Mouse (Mus musculus) spleen, adult 2 months (tissue): ENCODE data around the gene Zfp658. TPM values are rescaled to one million over a fixed set of nuclear protein-coding genes. Genes with fewer than 3 reads are reported as not detected.

Experiments used
- DNase-seq, 2 experiments: peaks; one replicate each; pipeline versions ENCODE4 v3.0.0 to v3.0.0-alpha.2; 2012 to 2021; ENCODE audit warnings: low spot score in 2 of 2, low read depth in 1 of 2
- H3K27ac ChIP-seq: fragments of 200-500 bp; 2 replicates; pipeline ENCODE4 v1.5.1; 2012; ENCODE audit warnings: low read length, inconsistent platforms; ENCODE audit not compliant: insufficient read depth
- H3K27me3 ChIP-seq: fragments of 200-500 bp; 2 replicates; pipeline ENCODE4 v1.6.1; 2012; ENCODE audit warnings: mild to moderate bottlenecking, moderate library complexity, low read length, inconsistent platforms; ENCODE audit not compliant: control insufficient read depth, insufficient read depth
- H3K36me3 ChIP-seq: fragments of 200-500 bp; 2 replicates; pipeline ENCODE4 v1.6.1; 2012; ENCODE audit warnings: mild to moderate bottlenecking, low read length, inconsistent platforms; ENCODE audit not compliant: control insufficient read depth, insufficient read depth
- H3K4me1 ChIP-seq: fragments of 200-500 bp; 2 replicates; pipeline ENCODE4 v1.6.1; 2011; ENCODE audit warnings: inconsistent platforms; ENCODE audit not compliant: control insufficient read depth, insufficient read depth, insufficient read length
- H3K4me3 ChIP-seq: fragments of 200-500 bp; 2 replicates; pipeline ENCODE4 v1.5.1; 2011; ENCODE audit warnings: mild to moderate bottlenecking, inconsistent platforms; ENCODE audit not compliant: insufficient read depth, insufficient read length; ENCODE audit errors: extremely low read depth
- CTCF ChIP-seq: fragments of 200-500 bp; IDR thresholded peaks from 2 replicates; pipeline ENCODE4 v1.5.1; 2011; ENCODE audit warnings: mild to moderate bottlenecking, inconsistent platforms; ENCODE audit not compliant: insufficient read depth, insufficient read length, insufficient replicate concordance; ENCODE audit errors: extremely low read depth
- POLR2A ChIP-seq: fragments of 200-500 bp; IDR thresholded peaks from 2 replicates; pipeline ENCODE4 v1.6.1; 2011; ENCODE audit warnings: low read depth, low read length, inconsistent platforms
- WGBS: fragments of 180-500 bp; shearing (Covaris S2); methylation state at CpG from one replicate; pipeline ENCODE4 v1.1.7; 2018; 5-methylcytosine and 5-hydroxymethylcytosine counted together
- polyA plus RNA-seq: library from polyadenylated mRNA; depleted of rRNA; stranded (reverse); fragments of >200 nt; gene quantifications from 2 replicates; pipeline ENCODE4 v1.2.3, GENCODE M21; 2012; rRNA removed

The Zfp658 gene
- polyA plus RNA-seq, 1 experiment = 1.6 TPM

DNA sequence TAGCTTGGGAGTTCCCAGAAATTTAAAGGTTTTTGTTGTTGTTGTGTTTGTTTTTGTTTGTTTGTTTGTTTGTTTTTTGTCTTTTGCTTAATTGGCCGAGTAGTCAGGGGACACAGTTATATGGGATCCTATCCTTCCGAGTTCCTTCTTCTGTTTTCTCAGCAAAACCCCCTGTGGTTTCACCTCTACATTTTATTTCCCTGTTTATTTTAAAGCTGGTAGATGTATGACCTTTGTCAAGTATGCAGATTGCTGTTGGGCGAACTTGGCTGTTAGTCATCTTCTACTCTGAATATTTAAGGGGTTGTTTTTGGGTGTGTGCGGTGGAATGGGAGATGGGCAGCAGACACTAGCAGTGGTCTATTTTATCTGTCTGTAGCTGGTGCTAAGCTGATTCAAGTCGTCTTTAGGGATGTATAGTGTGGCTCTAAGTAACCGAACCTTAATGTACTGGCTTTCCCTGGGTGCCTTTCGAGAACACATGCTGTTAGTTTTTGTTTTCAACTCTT, 46.3 kb downstream of the Zfp658 start:
- 67% methylated on average over 7 of the region's 7 CpGs for WGBS

GRCm38 (mm10) chr7:43613816-43614551, 51.9 kb downstream of the Zfp658 start:
- Histone ChIP-seq H3K27me3 (no peaks in the 10 kb centered on the region), H3K27ac (no peak overlapping the region), H3K4me3 (no peak overlapping the region), H3K36me3 (no peaks in the 10 kb centered on the region), H3K4me1 (no peaks in the 10 kb centered on the region)
- WGBS = 87% methylated on average over 14 of the region's 14 CpGs
- TF ChIP-seq CTCF (no peak), POLR2A (no peak)
- no peak for DNase-seq

More for the DNA sequence above, 46.3 kb downstream of the Zfp658 start:
- TF ChIP-seq CTCF (no peak), POLR2A (no peak)
- H3K27ac ChIP-seq = no peak overlapping the region
- DNase-seq = no peak
- no peak overlapping the region for H3K4me3 ChIP-seq
- no peaks in the 10 kb centered on the region for H3K36me3 ChIP-seq
- H3K27me3 ChIP-seq = no peaks in the 10 kb centered on the region
- H3K4me1 ChIP-seq = no peaks in the 10 kb centered on the region

DNA sequence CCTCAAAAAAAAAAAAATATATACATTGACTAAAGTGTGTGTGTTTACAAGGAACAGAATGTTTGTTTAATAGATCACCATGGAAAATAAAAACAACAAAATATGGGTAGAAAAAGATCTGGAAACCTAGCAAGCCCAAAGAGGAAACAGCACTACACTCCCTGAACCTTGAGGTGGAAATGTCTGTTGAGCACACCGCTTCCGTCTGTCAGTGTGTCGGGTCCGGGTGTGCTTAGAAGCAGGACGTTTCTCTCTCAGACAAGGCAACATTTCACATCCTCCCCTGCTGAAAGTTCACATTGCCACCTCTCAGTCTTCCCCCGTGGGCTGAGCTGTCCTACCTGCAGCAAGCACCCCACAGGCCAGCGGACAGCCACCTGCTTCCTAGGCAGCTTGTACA, 60.9 kb downstream of the Zfp658 start:
- TF ChIP-seq CTCF = no peak
- TF ChIP-seq POLR2A = no peak
- 43% methylated on average over 7 of the region's 7 CpGs for WGBS
- Histone ChIP-seq H3K4me1 (no peaks in the 10 kb centered on the region), H3K27me3 (no peaks in the 10 kb centered on the region), H3K4me3 (no peak overlapping the region), H3K36me3 (no peaks in the 10 kb centered on the region), H3K27ac (no peak overlapping the region)
- no peak for DNase-seq

GRCm38 (mm10) chr7:43623819-43624218, 61.8 kb downstream of the Zfp658 start:
- Histone ChIP-seq H3K27ac (no peak overlapping the region), H3K4me1 (no peaks in the 10 kb centered on the region), H3K27me3 (no peaks in the 10 kb centered on the region), H3K36me3 (no peaks in the 10 kb centered on the region), H3K4me3 (no peak overlapping the region)
- no peak for DNase-seq
- WGBS = 57% methylated on average over 10 of the region's 10 CpGs
- no peak for TF ChIP-seq CTCF
- TF ChIP-seq POLR2A = no peak

Other genes starting within 250 kb of the Zfp658 start
- 2.9 and 4.1 TPM in 2 replicates for gene Zfp715, start 249.0 kb upstream of the Zfp658 start, polyA plus RNA-seq
- gene Siglecf, start 210.9 kb upstream of the Zfp658 start, polyA plus RNA-seq = 0.94 and 0.99 TPM in 2 replicates
- 279 and 393 TPM in 2 replicates for gene Siglecg, start 154.1 kb upstream of the Zfp658 start, polyA plus RNA-seq
- gene Lim2, start 134.6 kb upstream of the Zfp658 start, polyA plus RNA-seq = 0.12 and 0.18 TPM in 2 replicates
- 97.1 and 102 TPM in 2 replicates for gene Nkg7, start 125.2 kb upstream of the Zfp658 start, polyA plus RNA-seq
- gene Cldnd2, start 121.5 kb upstream of the Zfp658 start, polyA plus RNA-seq = 0.26 TPM in 1 of 2 replicates, not detected in the other
- 37.8 and 39.1 TPM in 2 replicates for gene Etfb, start 118.2 kb upstream of the Zfp658 start, polyA plus RNA-seq
- gene Gm45233, start 118.1 kb upstream of the Zfp658 start, polyA plus RNA-seq = not detected in 2 replicates
- 3.8 and 4.8 TPM in 2 replicates for gene Vsig10l, start 99.1 kb upstream of the Zfp658 start, polyA plus RNA-seq
- gene Iglon5, start 72.2 kb upstream of the Zfp658 start, polyA plus RNA-seq = 0.23 and 0.25 TPM in 2 replicates
- gene 4931406B18Rik, start 56.3 kb upstream of the Zfp658 start, polyA plus RNA-seq = not detected in 2 replicates
- gene Cd33, start 17.8 kb upstream of the Zfp658 start, polyA plus RNA-seq = 16.0 and 19.2 TPM in 2 replicates
- gene Zfp719, start 17.4 kb downstream of the Zfp658 start, polyA plus RNA-seq = 0.78 and 1.5 TPM in 2 replicates
- gene Zfp819, start 44.9 kb downstream of the Zfp658 start, polyA plus RNA-seq = 0.06 TPM in 1 of 2 replicates, not detected in the other
- gene Ceacam18, start 72.5 kb downstream of the Zfp658 start, polyA plus RNA-seq = not detected in 2 replicates
- 23.3 and 25.6 TPM in 2 replicates for gene Siglece, start 97.9 kb downstream of the Zfp658 start, polyA plus RNA-seq
- gene Ctu1, start 109.8 kb downstream of the Zfp658 start, polyA plus RNA-seq = 8.9 and 11.4 TPM in 2 replicates
- gene Klk14, start 128.2 kb downstream of the Zfp658 start, polyA plus RNA-seq = not detected in 2 replicates
- 0.04 TPM in 1 of 2 replicates, not detected in the other for gene Klk13, start 150.3 kb downstream of the Zfp658 start, polyA plus RNA-seq
- gene Klk12, start 206.6 kb downstream of the Zfp658 start, polyA plus RNA-seq = not detected in 2 replicates
- gene Klk11, start 212.3 kb downstream of the Zfp658 start, polyA plus RNA-seq = not detected in 2 replicates
- gene Klk10, start 218.8 kb downstream of the Zfp658 start, polyA plus RNA-seq = 0.16 TPM in 1 of 2 replicates, not detected in the other
- gene Klk9, start 229.6 kb downstream of the Zfp658 start, polyA plus RNA-seq = not detected in 2 replicates
- gene Klk8, start 235.3 kb downstream of the Zfp658 start, polyA plus RNA-seq = 12.3 and 13.5 TPM in 2 replicates
- gene Klk7, start 249.0 kb downstream of the Zfp658 start, polyA plus RNA-seq = not detected in 2 replicates